Mouse (Mus musculus) neural tube, embryonic 11.5 days (tissue): Measurements from ENCODE around the gene Xrcc3. TPM values are rescaled to one million over a fixed set of nuclear protein-coding genes. Genes with fewer than 3 reads are reported as not detected.

Experiments
- ATAC-seq: fragments of 200-750 bp; cut with Nextera tagmentation; 2 replicates; pipeline ENCODE4 v1.8.0; 2017; ENCODE audit warnings: moderate number of reproducible peaks, mild to moderate bottlenecking, moderate TSS enrichment, moderate library complexity; ENCODE audit not compliant: insufficient read depth, low FRiP score, low TSS enrichment
- DNase-seq: peaks from one replicate; pipeline ENCODE4 v3.0.0-alpha.2; 2015; ENCODE audit warnings: low spot score
- H3K27ac ChIP-seq: fragments of 300-500 bp; sonication (generic); 2 replicates; pipeline ENCODE4 v1.5.1; 2014; ENCODE audit warnings: low read depth, mild to moderate bottlenecking, low read length
- H3K27me3 ChIP-seq: fragments of 300-500 bp; sonication (generic); 2 replicates; pipeline ENCODE4 v1.6.1; 2014; ENCODE audit warnings: mild to moderate bottlenecking, low read length, mixed read lengths; ENCODE audit not compliant: control insufficient read depth, insufficient read depth
- H3K36me3 ChIP-seq: fragments of 300-500 bp; sonication (generic); 2 replicates; pipeline ENCODE4 v1.6.1; 2014; ENCODE audit warnings: mild to moderate bottlenecking, low read length, moderate library complexity, mixed read lengths; ENCODE audit not compliant: control insufficient read depth, insufficient read depth
- H3K4me1 ChIP-seq: fragments of 300-500 bp; sonication (generic); 2 replicates; pipeline ENCODE4 v1.6.1; 2014; ENCODE audit warnings: low read length, mixed read lengths; ENCODE audit not compliant: control insufficient read depth, insufficient read depth
- H3K4me2 ChIP-seq: fragments of 300-500 bp; sonication (generic); 2 replicates; pipeline ENCODE4 v1.6.1; 2014; ENCODE audit warnings: low read depth, mild to moderate bottlenecking, moderate library complexity
- H3K4me3 ChIP-seq: fragments of 300-500 bp; sonication (generic); 2 replicates; pipeline ENCODE4 v1.5.1; 2014; ENCODE audit warnings: low read depth, low read length
- H3K9ac ChIP-seq: fragments of 300-500 bp; sonication (generic); 2 replicates; pipeline ENCODE4 v1.6.1; 2014; ENCODE audit warnings: mild to moderate bottlenecking, low read length
- H3K9me3 ChIP-seq: fragments of 300-500 bp; sonication (generic); 2 replicates; pipeline ENCODE4 v1.6.1; 2016; ENCODE audit warnings: low read length; ENCODE audit not compliant: control insufficient read depth
- WGBS: fragments of 180-500 bp; shearing (Covaris S2); extraction: QIAGEN DNeasy Blood & Tissue Kit; methylation state at CpG from one replicate; pipeline ENCODE4 v1.1.7; 2014; 5-methylcytosine and 5-hydroxymethylcytosine counted together
- polyA plus RNA-seq: library from polyadenylated mRNA; unstranded; fragments of >200 nt; fragmentation: Nextera tagmentation; extraction: Ambion mirVana; gene quantifications from 2 replicates; pipeline ENCODE4 v1.2.1, GENCODE M21; 2014

Xrcc3 gene
- polyA plus RNA-seq, 1 experiment from 2014 or later: 12.8 TPM

DNA sequence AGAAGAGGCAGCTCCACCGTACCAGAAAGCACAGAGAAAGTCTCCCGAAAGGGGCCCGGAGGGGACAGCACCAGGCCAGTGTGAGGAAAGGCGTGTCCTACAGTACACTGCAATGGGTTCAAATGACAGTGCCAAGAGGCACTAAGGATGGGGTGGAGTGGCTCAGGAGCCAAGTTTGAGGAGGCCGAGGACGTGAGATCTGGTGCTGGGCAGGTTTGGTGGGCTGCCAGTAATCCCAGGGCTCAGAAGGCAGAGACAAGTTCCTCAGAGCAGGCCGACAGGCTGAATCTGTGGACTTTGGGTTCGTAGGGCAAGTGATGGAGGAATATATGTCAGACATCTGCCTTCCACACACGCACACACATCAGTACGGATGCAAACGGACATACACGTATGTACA, 1.1 kb downstream of the Xrcc3 start:
- 0 out of 2 replicates have a peak, but pooled peaks cover 2% of the 10 kb centered on the region for H3K36me3 ChIP-seq
- no peak overlapping the region for H3K4me3 ChIP-seq
- peaks cover 22% of the 10 kb centered on the region for H3K4me1 ChIP-seq
- 73% methylated on average over 12 of the region's 12 CpGs for WGBS
- H3K9ac ChIP-seq: no peak overlapping the region; the same call in 1 of the 2 replicates
- H3K27ac ChIP-seq: no peak overlapping the region
- DNase-seq (no peak), ATAC-seq (no peak)
- no peaks in the 10 kb centered on the region for H3K9me3 ChIP-seq
- H3K4me2 ChIP-seq: peak overlapping the region; percentile 83
- no peaks in the 10 kb centered on the region for H3K27me3 ChIP-seq

DNA sequence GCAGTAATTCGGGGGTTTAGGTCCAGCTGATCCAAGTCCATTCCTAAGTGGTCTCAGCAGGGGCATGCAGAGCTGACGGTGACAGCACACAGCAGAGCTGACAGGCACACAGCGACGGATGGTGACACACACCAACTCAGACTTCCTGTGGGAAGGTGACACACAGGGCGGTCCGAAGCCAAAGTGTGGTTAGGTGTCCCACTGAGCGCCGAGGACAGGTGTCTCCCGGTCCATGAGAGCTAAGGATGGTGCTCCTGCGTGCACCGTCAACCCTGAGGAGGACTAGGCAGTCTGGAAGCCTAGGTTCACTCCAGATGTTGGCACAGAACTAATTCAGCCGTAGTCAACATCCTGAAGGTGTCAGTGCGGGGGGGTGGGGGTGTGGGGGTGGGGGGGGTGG, 1.6 kb downstream of the Xrcc3 start:
- H3K4me2 ChIP-seq: no peak overlapping the region
- no peaks in the 10 kb centered on the region for H3K9me3 ChIP-seq
- no peak for DNase-seq
- H3K4me3 ChIP-seq: no peak overlapping the region
- no peak for ATAC-seq
- 0 out of 2 replicates have a peak, but pooled peaks cover 2% of the 10 kb centered on the region for H3K36me3 ChIP-seq
- no peaks in the 10 kb centered on the region for H3K27me3 ChIP-seq
- no peak overlapping the region for H3K27ac ChIP-seq
- H3K4me1 ChIP-seq: peaks cover 22% of the 10 kb centered on the region
- no peak overlapping the region for H3K9ac ChIP-seq
- WGBS: 86% methylated on average over 13 of the region's 13 CpGs

DNA sequence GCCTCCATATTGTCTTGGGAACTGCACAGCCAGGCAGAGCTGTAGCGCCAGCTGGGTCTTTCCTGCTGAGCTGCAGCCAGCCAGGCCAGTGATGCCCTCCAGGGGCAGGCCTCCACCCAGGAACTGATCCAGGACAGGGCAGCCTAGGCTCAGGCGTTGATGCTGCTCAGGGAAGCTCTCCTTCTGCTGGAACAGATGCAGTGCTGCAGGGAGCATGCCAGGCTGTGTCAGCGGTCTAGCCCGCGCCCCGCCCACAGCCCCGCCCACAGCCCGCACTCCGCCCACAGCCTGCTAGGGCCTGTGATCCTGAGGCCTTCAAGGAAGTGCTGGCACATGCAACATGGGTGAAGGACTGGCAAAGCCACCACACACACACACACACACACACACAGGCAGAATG, 3.9 kb downstream of the Xrcc3 start:
- Histone ChIP-seq H3K4me1 (peaks cover 14% of the 10 kb centered on the region), H3K36me3 (peaks cover 8% of the 10 kb centered on the region), H3K27me3 (no peaks in the 10 kb centered on the region), H3K4me3 (no peak overlapping the region), H3K9me3 (no peaks in the 10 kb centered on the region), H3K4me2 (no peak overlapping the region), H3K27ac (peak overlapping the region; percentile 36; the same call in 1 of the 2 replicates), H3K9ac (peak overlapping the region; percentile 2; the same call in 1 of the 2 replicates)
- peak; percentile 73 for DNase-seq
- ATAC-seq: 0 out of 2 replicates have a peak, but pooled peaks have one; percentile 5
- 5% methylated on average over 9 of the region's 9 CpGs for WGBS

DNA sequence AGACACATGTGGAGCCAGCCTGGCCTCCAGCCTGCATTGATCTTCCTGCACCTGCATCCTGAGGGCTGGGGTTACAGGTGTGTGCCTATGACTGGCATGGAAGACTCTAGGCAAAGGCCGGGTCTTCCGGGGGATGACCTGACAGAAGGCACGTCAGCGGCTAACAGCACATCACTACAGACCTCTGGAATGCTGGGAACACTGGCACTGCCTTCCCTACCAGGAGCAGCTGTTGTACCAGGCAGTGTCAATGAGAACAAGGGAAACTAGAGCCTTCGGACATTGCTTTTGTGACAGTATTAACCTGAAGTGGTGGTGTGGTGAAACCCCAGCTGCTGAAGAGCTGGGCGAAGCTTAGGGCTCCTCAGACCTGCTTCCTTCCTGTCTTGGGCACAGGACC, 4.9 kb downstream of the Xrcc3 start:
- Histone ChIP-seq H3K27me3 (no peaks in the 10 kb centered on the region), H3K27ac (no peak overlapping the region), H3K9ac (no peak overlapping the region), H3K36me3 (peaks cover 11% of the 10 kb centered on the region), H3K4me3 (no peak overlapping the region), H3K4me1 (peaks cover 13% of the 10 kb centered on the region), H3K4me2 (no peak overlapping the region), H3K9me3 (no peaks in the 10 kb centered on the region)
- DNase-seq (no peak), ATAC-seq (no peak)
- 87% methylated on average over 6 of the region's 6 CpGs for WGBS

DNA sequence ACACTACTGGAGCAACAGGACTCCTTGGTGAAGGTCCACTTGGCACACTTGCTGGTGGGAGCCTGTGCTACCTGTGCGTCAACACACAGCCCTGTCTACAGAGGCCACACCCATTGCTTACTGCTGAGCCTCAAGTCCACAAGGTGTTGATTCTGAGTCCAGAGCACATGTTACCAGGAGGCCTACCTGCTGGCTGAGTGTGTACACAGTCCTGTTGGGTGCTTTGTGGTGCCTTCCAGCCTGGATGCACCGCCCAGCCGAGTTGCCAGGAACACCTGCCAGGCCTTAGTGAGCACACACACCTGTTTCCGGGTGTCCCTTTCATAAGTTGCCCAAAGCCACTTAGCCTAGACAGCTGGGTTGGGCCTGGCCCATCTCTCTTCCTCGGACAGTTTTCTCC, 10.1 kb downstream of the Xrcc3 start:
- Histone ChIP-seq H3K9me3 (no peaks in the 10 kb centered on the region), H3K9ac (no peak overlapping the region), H3K27me3 (no peaks in the 10 kb centered on the region), H3K4me3 (no peak overlapping the region), H3K4me2 (no peak overlapping the region), H3K36me3 (peaks cover 19% of the 10 kb centered on the region), H3K4me1 (no peaks in the 10 kb centered on the region), H3K27ac (no peak overlapping the region)
- WGBS: 92% methylated on average over 5 of the region's 5 CpGs
- DNase-seq (no peak), ATAC-seq (no peak)

DNA sequence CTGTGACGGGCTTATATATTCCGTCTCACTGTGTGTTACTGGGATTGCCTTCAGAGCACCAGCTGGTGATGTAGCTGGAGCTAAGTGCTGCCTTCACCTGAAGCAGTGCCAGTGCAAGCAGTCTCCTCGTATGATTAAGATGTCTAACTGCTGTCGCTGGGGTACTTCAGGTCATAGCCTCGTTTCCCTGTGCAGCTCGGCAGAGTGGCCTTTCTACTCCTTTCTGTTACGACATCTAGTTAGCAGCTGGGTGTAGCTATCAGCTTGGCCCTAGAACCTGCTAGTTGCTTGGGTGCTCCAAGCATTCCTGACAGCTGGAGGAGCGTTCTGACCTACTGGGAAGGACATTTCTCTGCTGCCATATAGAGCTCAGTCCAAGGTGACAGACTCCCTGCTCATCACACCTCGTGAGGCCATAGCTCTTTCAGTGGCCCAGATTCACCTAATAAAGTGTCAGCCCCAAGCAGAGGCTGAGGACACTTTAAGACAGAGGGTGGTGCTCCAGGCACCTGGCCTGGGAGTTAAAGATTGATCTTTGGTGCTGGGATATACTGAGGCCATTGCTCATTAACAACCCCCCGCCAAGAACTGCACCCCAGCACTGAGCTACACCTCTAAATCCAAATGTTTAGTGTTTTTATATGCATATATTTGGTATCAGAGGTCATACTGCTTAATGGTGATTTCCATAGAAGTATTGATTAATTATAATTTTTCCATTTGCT, 13.1 kb downstream of the Xrcc3 start:
- Histone ChIP-seq H3K36me3 (peaks cover 18% of the 10 kb centered on the region), H3K4me3 (no peak overlapping the region), H3K27ac (no peak overlapping the region), H3K4me1 (no peaks in the 10 kb centered on the region), H3K9me3 (no peaks in the 10 kb centered on the region), H3K4me2 (no peak overlapping the region), H3K27me3 (no peaks in the 10 kb centered on the region), H3K9ac (no peak overlapping the region)
- DNase-seq: no peak
- 88% methylated on average over 10 of the region's 10 CpGs for WGBS
- no peak for ATAC-seq

DNA sequence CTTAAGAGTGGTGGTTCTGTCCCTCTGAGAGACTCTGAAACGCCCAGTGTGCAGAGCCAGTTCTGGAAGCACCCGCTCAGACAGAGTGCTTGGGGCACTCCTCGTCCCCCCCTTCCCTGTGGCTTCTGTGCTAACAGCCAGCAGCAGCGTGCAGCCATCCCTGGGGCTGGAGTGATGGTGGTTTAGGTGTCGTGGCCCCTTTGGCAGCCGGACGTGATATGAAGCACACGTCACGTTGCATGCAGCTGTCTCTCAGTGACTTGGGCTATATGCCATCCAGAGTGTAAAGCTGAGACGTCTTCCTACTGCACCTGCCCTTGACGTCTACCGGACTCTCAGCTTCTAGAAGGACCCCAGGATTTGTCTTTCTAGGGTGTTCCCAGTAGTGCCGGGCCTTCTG, 15.2 kb downstream of the Xrcc3 start:
- Histone ChIP-seq H3K27ac (no peak overlapping the region), H3K4me3 (no peak overlapping the region), H3K4me2 (no peak overlapping the region), H3K27me3 (no peaks in the 10 kb centered on the region), H3K36me3 (peaks cover 14% of the 10 kb centered on the region), H3K9ac (no peak overlapping the region), H3K9me3 (no peaks in the 10 kb centered on the region), H3K4me1 (no peaks in the 10 kb centered on the region)
- no peak for DNase-seq
- 93% methylated on average over 13 of the region's 13 CpGs for WGBS
- no peak for ATAC-seq

DNA sequence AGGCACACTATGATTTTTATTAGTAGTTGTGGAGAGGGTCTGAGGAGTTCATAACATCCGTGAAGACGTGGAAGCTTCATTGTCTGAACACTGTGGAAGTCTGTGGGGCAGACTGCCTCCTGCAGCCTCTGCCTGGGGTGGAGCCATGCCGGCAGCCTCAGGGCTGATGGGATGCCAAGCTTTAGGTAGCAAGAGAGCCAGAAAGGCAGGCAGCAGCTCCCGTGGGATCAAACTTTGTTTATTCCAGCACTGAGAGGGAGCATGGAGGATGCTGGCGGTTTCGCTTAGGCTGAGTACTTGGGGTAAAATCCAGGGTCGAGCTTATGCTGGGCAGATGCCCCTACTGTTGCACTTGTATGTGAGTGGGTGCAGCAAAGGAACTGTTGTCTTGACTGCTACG, 16.4 kb downstream of the Xrcc3 start:
- Histone ChIP-seq H3K27me3 (no peaks in the 10 kb centered on the region), H3K9ac (no peak overlapping the region), H3K27ac (no peak overlapping the region), H3K36me3 (peaks cover 16% of the 10 kb centered on the region), H3K4me1 (no peaks in the 10 kb centered on the region), H3K4me3 (no peak overlapping the region), H3K9me3 (no peaks in the 10 kb centered on the region), H3K4me2 (no peak overlapping the region)
- WGBS: 90% methylated on average over 8 of the region's 8 CpGs
- ATAC-seq (no peak), DNase-seq (no peak)

DNA sequence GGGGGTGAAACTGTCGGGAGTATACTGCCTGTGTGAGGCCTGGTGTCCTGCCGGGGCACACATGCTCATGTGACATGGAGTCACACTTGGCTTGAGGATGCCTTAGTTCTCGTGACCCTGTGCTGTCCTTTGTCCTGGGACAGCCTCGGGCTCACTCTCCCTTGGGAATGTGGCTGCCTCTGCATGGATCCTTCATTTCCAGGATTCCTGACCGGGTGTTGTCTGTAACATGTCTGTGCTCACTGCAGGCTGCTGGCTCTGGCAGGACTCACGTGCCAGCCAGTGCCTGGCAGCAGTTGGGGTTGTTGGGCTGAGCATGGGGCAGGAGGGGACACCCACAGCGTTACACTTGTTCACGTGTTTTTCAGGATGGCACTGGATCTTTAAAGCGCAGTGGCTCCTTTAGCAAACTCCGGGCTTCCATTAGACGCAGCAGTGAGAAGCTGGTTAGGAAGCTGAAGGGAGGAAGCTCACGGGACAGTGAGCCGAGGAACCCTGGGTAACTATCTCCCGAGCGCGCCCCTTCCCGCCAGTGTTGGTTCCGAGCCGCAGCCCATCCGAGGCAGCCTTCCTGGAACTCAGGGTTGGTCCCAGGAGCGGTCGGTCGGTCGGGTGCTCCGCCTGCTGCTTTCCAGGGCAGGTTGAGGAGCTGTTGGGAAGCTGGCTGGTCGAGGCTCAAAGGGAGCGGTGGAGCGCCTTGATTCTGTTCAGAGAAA, 18.3 kb downstream of the Xrcc3 start:
- H3K4me3 ChIP-seq: no peak overlapping the region
- 91% methylated on average over 28 of the region's 28 CpGs for WGBS
- peaks cover 12% of the 10 kb centered on the region for H3K36me3 ChIP-seq
- ATAC-seq: no peak
- no peaks in the 10 kb centered on the region for H3K27me3 ChIP-seq
- H3K4me1 ChIP-seq: no peaks in the 10 kb centered on the region
- no peak overlapping the region for H3K4me2 ChIP-seq
- no peak for DNase-seq
- H3K9ac ChIP-seq: no peak overlapping the region
- no peak overlapping the region for H3K27ac ChIP-seq
- no peaks in the 10 kb centered on the region for H3K9me3 ChIP-seq
